ENCODE assay signal across 14 mouse cellular contexts in genomic region chrX:159735513-159736099, GRCm38 (mm10).
A peak's percentile ranks its signal among the peaks of the same experiment; 100 is the strongest.
DNase-seq lines count a peak whose midpoint lies in the region; ATAC-seq and TF ChIP-seq lines count a peak whose summit lies in the region.
"Had no signal": no experiment of that assay in that cellular context is flagged by ENCODE, and none has a peak within 500 bp of the region (broad histone marks: within the 10 kb centered on the region; RNA-seq: fewer than 3 reads in every experiment).

No protein-coding gene starts in this region.

- no peak for TF ChIP-seq RAD21 in MEL (IDR thresholded peaks at IDR 0.05; ENCODE audit: low read depth, low read length)

- 34% methylated on average over 6 of the region's 6 CpGs for WGBS in liver, postnatal 0 days (ENCODE audit: insufficient replicate concordance)
- WGBS in liver, embryonic 11.5 days = 54% methylated on average over 6 of the region's 6 CpGs
- 7% methylated on average over 6 of the region's 6 CpGs for WGBS in thymus, adult 2 months
- WGBS in heart, embryonic 12.5 days = 56% methylated on average over 6 of the region's 6 CpGs

- no peaks in the 10 kb centered on the region for H3K9me3 ChIP-seq in liver, postnatal 0 days (ENCODE audit: low read length)
- H3K9me3 ChIP-seq in liver, embryonic 11.5 days (ENCODE audit: control insufficient read depth, low read length) = no peaks in the 10 kb centered on the region
- no peaks in the 10 kb centered on the region for H3K9me3 ChIP-seq in MEL (replicated peaks; ENCODE audit: insufficient read depth, low read length)
- no peaks in the 10 kb centered on the region for H3K9me3 ChIP-seq in heart, embryonic 12.5 days (replicated peaks)
- H3K9me3 ChIP-seq: limb, embryonic 12.5 days; midbrain, embryonic 13.5 days had no signal

- no peak overlapping the region for H3K4me3 ChIP-seq in liver, postnatal 0 days (ENCODE audit: low read depth, low read length)
- no peak overlapping the region for H3K4me3 ChIP-seq in liver, embryonic 11.5 days (ENCODE audit: low read depth, low read length)
- peak overlapping the region; percentile 23 to 28; a peak in 3 of 4 replicates for H3K4me3 ChIP-seq in MEL (ENCODE audit: control insufficient read depth in 1 of 2, insufficient read depth in 1 of 2, low read depth in 2 of 2, low read length in 2 of 2)
- no peak overlapping the region for H3K4me3 ChIP-seq in thymus, adult 2 months (ENCODE audit: control insufficient read depth, insufficient read depth, low read length)
- H3K4me3 ChIP-seq in heart, embryonic 12.5 days = no peak overlapping the region
- H3K4me3 ChIP-seq: limb, embryonic 12.5 days; midbrain, embryonic 13.5 days had no signal

- no peak overlapping the region for H3K4me2 ChIP-seq in liver, postnatal 0 days (ENCODE audit: low read depth, low read length)
- H3K4me2 ChIP-seq in liver, embryonic 11.5 days = no peak overlapping the region
- no peak overlapping the region for H3K4me2 ChIP-seq in heart, embryonic 12.5 days
- H3K4me2 ChIP-seq: limb, embryonic 12.5 days; midbrain, embryonic 13.5 days had no signal

- H3K27ac ChIP-seq in liver, postnatal 0 days (ENCODE audit: low read depth) = no peak overlapping the region
- no peak overlapping the region for H3K27ac ChIP-seq in liver, embryonic 11.5 days (ENCODE audit: low read depth, low read length)
- H3K27ac ChIP-seq in MEL (ENCODE audit: control insufficient read depth, low read depth, low read length) = peak overlapping the region; percentile 33; the same call in 1 of the 2 replicates
- no peak overlapping the region for H3K27ac ChIP-seq in thymus, adult 2 months (ENCODE audit: control insufficient read depth, insufficient read depth, low read length)
- H3K27ac ChIP-seq in heart, embryonic 12.5 days (ENCODE audit: poor library complexity, severe bottlenecking) = no peak overlapping the region
- H3K27ac ChIP-seq: hindbrain, postnatal 0 days; limb, embryonic 12.5 days; midbrain, embryonic 13.5 days had no signal

- no peaks in the 10 kb centered on the region for H3K79me2 ChIP-seq in MEL (ENCODE audit: control insufficient read depth, insufficient read depth, low read length, poor library complexity)

- H3K4me1 ChIP-seq in liver, postnatal 0 days (ENCODE audit: insufficient read depth) = no peaks in the 10 kb centered on the region
- H3K4me1 ChIP-seq in liver, embryonic 11.5 days (replicated peaks; ENCODE audit: control insufficient read depth, insufficient read depth, low read length) = 0 out of 2 replicates have a peak, but pooled peaks cover 2% of the 10 kb centered on the region
- H3K4me1 ChIP-seq in MEL (ENCODE audit: control insufficient read depth in 1 of 2, insufficient read depth in 2 of 2, low read length in 2 of 2) = peaks cover 14% of the 10 kb centered on the region in 2 experiments
- H3K4me1 ChIP-seq in thymus, adult 2 months (replicated peaks; ENCODE audit: control insufficient read depth, insufficient read depth, low read length) = peaks cover 6% of the 10 kb centered on the region
- H3K4me1 ChIP-seq in heart, embryonic 12.5 days (replicated peaks) = 0 out of 2 replicates have a peak, but pooled peaks cover 2% of the 10 kb centered on the region
- H3K4me1 ChIP-seq: limb, embryonic 12.5 days; midbrain, embryonic 13.5 days had no signal

- H3K9ac ChIP-seq in liver, postnatal 0 days (replicated peaks) = no peak overlapping the region
- H3K9ac ChIP-seq in liver, embryonic 11.5 days (ENCODE audit: low read depth, low read length) = no peak overlapping the region
- H3K9ac ChIP-seq in MEL (ENCODE audit: control insufficient read depth, low read depth, low read length, poor library complexity, severe bottlenecking) = no peak overlapping the region
- H3K9ac ChIP-seq in heart, embryonic 12.5 days = no peak overlapping the region
- H3K9ac ChIP-seq: limb, embryonic 12.5 days; midbrain, embryonic 13.5 days had no signal

- TF ChIP-seq CTCF in liver, postnatal 0 days (IDR thresholded peaks at IDR 0.05; ENCODE audit: low read depth) = no peak
- TF ChIP-seq CTCF in MEL (IDR thresholded peaks at IDR 0.05 in 2 of 3, conservative IDR thresholded peaks at IDR 0.05 in 1 of 3; ENCODE audit: control insufficient read depth in 1 of 3, insufficient read depth in 1 of 3, low read depth in 2 of 3, low read length in 3 of 3, poor library complexity in 1 of 3, severe bottlenecking in 1 of 3) = no peak
- TF ChIP-seq CTCF in thymus, adult 2 months (IDR thresholded peaks at IDR 0.05; ENCODE audit: borderline replicate concordance, control insufficient read depth, extremely low read depth, insufficient read depth, low read length, poor library complexity) = no peak

- no peak for ATAC-seq in liver, postnatal 0 days
- ATAC-seq in liver, embryonic 11.5 days (replicated peaks; ENCODE audit: low FRiP score) = no peak
- no peak for ATAC-seq in heart, embryonic 12.5 days (ENCODE audit: insufficient number of reproducible peaks, low FRiP score)
- ATAC-seq: hindbrain, postnatal 0 days; midbrain, embryonic 13.5 days had no signal

- no peak for TF ChIP-seq EP300 in liver, postnatal 0 days (IDR thresholded peaks at IDR 0.05; ENCODE audit: low read depth)
- TF ChIP-seq EP300 in MEL (IDR thresholded peaks at IDR 0.05; ENCODE audit: low read depth in 1 of 2, low read length in 2 of 2) = peak; percentile 57 to 72

- H3K36me3 ChIP-seq in liver, postnatal 0 days (replicated peaks; ENCODE audit: insufficient read depth, low read length) = no peaks in the 10 kb centered on the region
- H3K36me3 ChIP-seq in liver, embryonic 11.5 days (ENCODE audit: control insufficient read depth, insufficient read depth, low read length) = no peaks in the 10 kb centered on the region
- peaks cover 0 to 31% of the 10 kb centered on the region in 2 experiments; a peak in 2 of 4 replicates for H3K36me3 ChIP-seq in MEL (ENCODE audit: control insufficient read depth in 1 of 2, insufficient read depth in 2 of 2, low read length in 2 of 2)
- no peaks in the 10 kb centered on the region for H3K36me3 ChIP-seq in thymus, adult 2 months (ENCODE audit: control insufficient read depth, insufficient read depth, low read length)
- H3K36me3 ChIP-seq in heart, embryonic 12.5 days = no peaks in the 10 kb centered on the region
- H3K36me3 ChIP-seq: limb, embryonic 12.5 days; midbrain, embryonic 13.5 days had no signal

- H3K27me3 ChIP-seq in liver, postnatal 0 days (ENCODE audit: insufficient read depth, low read length) = no peaks in the 10 kb centered on the region
- H3K27me3 ChIP-seq in liver, embryonic 11.5 days (replicated peaks; ENCODE audit: control insufficient read depth, insufficient read depth, low read length) = no peaks in the 10 kb centered on the region; the same call in 1 of the 2 replicates
- H3K27me3 ChIP-seq in MEL (ENCODE audit: control insufficient read depth in 1 of 2, insufficient read depth in 2 of 2, low read length in 2 of 2) = no peaks in the 10 kb centered on the region
- H3K27me3 ChIP-seq in thymus, adult 2 months (ENCODE audit: control insufficient read depth, insufficient read depth, low read length) = no peaks in the 10 kb centered on the region
- H3K27me3 ChIP-seq in heart, embryonic 12.5 days (replicated peaks) = no peaks in the 10 kb centered on the region

- peak; percentile 15 for DNase-seq in liver, postnatal 0 days
- DNase-seq in liver, embryonic 11.5 days (ENCODE audit: low spot score) = no peak
- peak; percentile 88 for DNase-seq in MEL (ENCODE audit: low read depth, low spot score)
- DNase-seq in induced T-regulatory cell, adult 2 months (ENCODE audit: low read depth) = peak; percentile 48
- DNase-seq in thymus, adult 2 months = peak; percentile 30
- DNase-seq in right cerebral cortex, adult 2 months (ENCODE audit: low spot score in 2 of 2) = no peak
- no peak for DNase-seq in neural tube, embryonic 10.5 days (ENCODE audit: extremely low spot score, low spot score)
- DNase-seq: cerebellum, postnatal 25 days; kidney, postnatal 4 days; right cerebral cortex, adult 18-20 months had no signal

- TF ChIP-seq POLR2A in MEL (IDR thresholded peaks at IDR 0.05; ENCODE audit: control insufficient read depth in 1 of 2, insufficient read depth in 1 of 2, low read depth in 1 of 2, low read length in 2 of 2, poor library complexity in 1 of 2) = no peak
- no peak for TF ChIP-seq POLR2A in thymus, adult 2 months (IDR thresholded peaks at IDR 0.05; ENCODE audit: control insufficient read depth, extremely low read depth, insufficient read depth, low read length, poor library complexity)

TF ChIP-seq in MEL, 35 proteins besides CTCF, POLR2A, EP300 and RAD21:
- TF ChIP-seq ETS1 (IDR thresholded peaks at IDR 0.05; ENCODE audit: low read depth, low read length) (peak; percentile 92), BHLHE40 (IDR thresholded peaks at IDR 0.05; ENCODE audit: borderline replicate concordance, low read depth, low read length) (peak; percentile 50; the same call in 1 of the 2 replicates), MYC (IDR thresholded peaks at IDR 0.05; ENCODE audit: low read depth, low read length) (peak; percentile 84), MXI1 (IDR thresholded peaks at IDR 0.05; ENCODE audit: low read depth, low read length) (peak; percentile 91), MAZ (IDR thresholded peaks at IDR 0.05; ENCODE audit: low read depth, low read length) (0 out of 2 replicates have a peak, but pooled peaks have one; percentile 47), UBTF (IDR thresholded peaks at IDR 0.05; ENCODE audit: borderline replicate concordance, insufficient read depth, low read depth, low read length) (no peak), SIN3A (IDR thresholded peaks at IDR 0.05; ENCODE audit: low read length) (peak; percentile 86), CHD2 (IDR thresholded peaks at IDR 0.05; ENCODE audit: low read length) (no peak), CHD1 (IDR thresholded peaks at IDR 0.05; ENCODE audit: low read depth, low read length) (no peak), RCOR1 (IDR thresholded peaks at IDR 0.05; ENCODE audit: low read depth, low read length) (peak; percentile 60; the same call in 1 of the 2 replicates), MAX (IDR thresholded peaks at IDR 0.05; ENCODE audit: low read length) (peak; percentile 72), TCF12 (IDR thresholded peaks at IDR 0.05; ENCODE audit: low read depth, low read length) (peak; percentile 51; the same call in 1 of the 2 replicates), HCFC1 (IDR thresholded peaks at IDR 0.05; ENCODE audit: low read depth, low read length) (0 out of 2 replicates have a peak, but pooled peaks have one; percentile 31), SMC3 (IDR thresholded peaks at IDR 0.05; ENCODE audit: low read depth, low read length) (peak; percentile 16; the same call in 1 of the 2 replicates), TBP (IDR thresholded peaks at IDR 0.05; ENCODE audit: low read depth, low read length) (peak; percentile 49; the same call in 1 of the 2 replicates), MAFK (IDR thresholded peaks at IDR 0.05; ENCODE audit: borderline replicate concordance, low read depth, low read length) (no peak; the same call in 1 of the 2 replicates), GABPA (IDR thresholded peaks at IDR 0.05; ENCODE audit: low read depth, low read length) (no peak), GATA1 (IDR thresholded peaks at IDR 0.05; ENCODE audit: low read depth, low read length) (peak; percentile 76)
TF ChIP-seq in MEL: peak in this region for 13.

Comparison
In these comparisons a context has a peak if more than half of its experiments do, and no peak if none do; other contexts are left out.
1. DNase-seq: peak in liver, postnatal 0 days (single experiment), MEL (single experiment), induced T-regulatory cell, adult 2 months (single experiment) and thymus, adult 2 months (single experiment); none in liver, embryonic 11.5 days (single experiment), right cerebral cortex, adult 2 months (0 of 2) and neural tube, embryonic 10.5 days (single experiment).
2. H3K4me3 ChIP-seq: peak in MEL (2 of 2); none in liver, postnatal 0 days (single experiment), liver, embryonic 11.5 days (single experiment), thymus, adult 2 months (single experiment) and heart, embryonic 12.5 days (single experiment).